Mouse (Mus musculus) embryonic fibroblast, embryonic 13.5 days (primary cell): ENCODE data around the gene U90926.

Experiments
- CTCF ChIP-seq: IDR thresholded peaks from 2 replicates; pipeline ENCODE4 v1.5.1; 2011; ENCODE audit warnings: mild to moderate bottlenecking, control low read depth, low read length, moderate library complexity, borderline replicate concordance; ENCODE audit not compliant: insufficient read depth
- POLR2A ChIP-seq: IDR thresholded peaks from 2 replicates; pipeline ENCODE4 v1.6.1; 2011; ENCODE audit warnings: low read depth, mild to moderate bottlenecking, control low read depth, low read length, moderate library complexity

DNA sequence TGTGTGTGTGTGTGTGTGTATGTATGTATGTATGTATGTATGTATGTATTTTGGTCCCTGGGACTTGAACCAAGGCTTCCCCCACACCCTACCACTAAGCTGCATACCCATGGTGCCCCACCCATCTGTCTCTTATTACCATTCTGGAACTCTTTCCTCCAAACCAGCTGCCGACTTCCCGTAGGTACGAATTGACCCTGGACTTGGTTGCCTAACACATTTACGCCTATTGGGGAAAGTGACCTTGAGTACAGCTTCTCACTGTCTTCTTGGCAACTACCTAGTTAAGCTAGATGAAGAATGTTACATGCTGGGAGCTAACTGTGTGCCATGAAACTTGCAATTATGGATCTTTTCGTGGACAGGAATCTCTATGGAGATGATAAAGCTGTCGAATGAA lies 9.1 kb downstream of the U90926 start:
- no peak for TF ChIP-seq POLR2A
- no peak for TF ChIP-seq CTCF
